Comparison of ENCODE assay signal across 17 mouse cellular contexts in the genomic region with DNA sequence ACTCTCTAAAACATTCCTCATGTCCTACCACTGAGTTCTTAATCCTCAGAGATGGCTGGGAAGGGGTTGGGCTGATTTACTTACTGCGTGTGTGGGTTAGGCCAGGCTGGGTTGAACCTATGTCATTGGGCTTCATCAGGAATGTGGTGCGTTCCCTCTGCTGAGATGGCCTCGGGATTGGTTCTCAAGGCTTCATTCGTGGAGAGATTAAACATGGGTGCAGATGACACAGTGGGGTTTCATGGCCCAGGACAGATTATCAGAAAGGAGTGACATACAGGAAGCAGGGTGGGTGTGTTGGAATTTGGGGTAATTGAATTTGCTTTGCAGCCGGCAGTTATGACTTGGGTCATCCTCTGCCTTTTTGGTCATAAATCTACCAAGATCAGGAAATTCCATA. TPM values are rescaled to one million over a fixed set of nuclear protein-coding genes. Genes with fewer than 3 reads are reported as not detected.
"Had no signal": no experiment of that assay in that cellular context is flagged by ENCODE, and none has a peak within 500 bp of the region (broad histone marks: within the 10 kb centered on the region; RNA-seq: fewer than 3 reads in every experiment).

No protein-coding gene starts in this region.

- DNase-seq: layer of hippocampus, adult 9-11 months; layer of hippocampus, postnatal 36 days; liver; liver, embryonic 13.5 days; liver, postnatal 0 days; lung, postnatal 14 days; thymus, adult 18-20 months; thymus, postnatal 14 days had no signal

- H3K9ac ChIP-seq: limb, embryonic 12.5 days; liver, embryonic 13.5 days; liver, postnatal 0 days; lung, embryonic 15.5 days; midbrain, embryonic 13.5 days; neural tube, embryonic 15.5 days had no signal

- H3K4me3 ChIP-seq: limb, embryonic 12.5 days; liver, embryonic 13.5 days; lung, embryonic 15.5 days; midbrain, embryonic 13.5 days; myocyte; neural tube, embryonic 15.5 days had no signal

- H3K4me2 ChIP-seq: limb, embryonic 12.5 days; liver, embryonic 13.5 days; lung, embryonic 15.5 days; midbrain, embryonic 13.5 days; neural tube, embryonic 15.5 days had no signal

- H3K9me3 ChIP-seq: limb, embryonic 12.5 days; liver, embryonic 13.5 days; lung, embryonic 15.5 days; midbrain, embryonic 13.5 days; neural tube, embryonic 15.5 days had no signal

- H3K36me3 ChIP-seq: limb, embryonic 12.5 days; liver, embryonic 13.5 days; lung, embryonic 15.5 days; midbrain, embryonic 13.5 days; neural tube, embryonic 15.5 days had no signal

- H3K27ac ChIP-seq: liver, embryonic 13.5 days; lung, embryonic 15.5 days; macrophage; midbrain, embryonic 13.5 days; neural tube, embryonic 15.5 days had no signal

- ATAC-seq: intestine, embryonic 16.5 days; liver, postnatal 0 days; midbrain, embryonic 13.5 days had no signal

RNA-seq across cellular contexts. Expression of a gene that starts 39.2 kb away (rescaled TPM):
- polyA plus RNA-seq: intestine, embryonic 16.5 days; limb, embryonic 12.5 days; liver, embryonic 13.5 days; liver, postnatal 0 days; lung, embryonic 15.5 days; macrophage; midbrain, embryonic 13.5 days; myocyte; neural tube, embryonic 11.5 days; neural tube, embryonic 15.5 days; stomach, embryonic 14.5 days had no signal
